Mouse (Mus musculus): Measurements from ENCODE around the gene Tnnt3.

GRCm38 (mm10) chr7:142555366-142556088 is 56.9 kb downstream of the Tnnt3 start:
- TF ChIP-seq EP300 (IDR thresholded peaks at IDR 0.05; ENCODE audit: insufficient read depth, low read depth, low read length) (no peak), CTCF (IDR thresholded peaks at IDR 0.05) (no peak)
